Mouse (Mus musculus) hindbrain, embryonic 12.5 days (tissue): Measurements from ENCODE around the gene Pcbd1. TPM values are rescaled to one million over a fixed set of nuclear protein-coding genes. Genes with fewer than 3 reads are reported as not detected.
A peak's percentile ranks its signal among the peaks of the same experiment; 100 is the strongest.

Experiments
- ATAC-seq: fragments of 200-750 bp; cut with Nextera tagmentation; 2 replicates; pipeline ENCODE4 v1.8.0; 2017; ENCODE audit warnings: moderate TSS enrichment; ENCODE audit not compliant: low FRiP score
- H3K27ac ChIP-seq: fragments of 300-500 bp; sonication (generic); 2 replicates; pipeline ENCODE4 v1.5.1; 2016; ENCODE audit warnings: mild to moderate bottlenecking
- H3K27me3 ChIP-seq: fragments of 300-500 bp; sonication (generic); 2 replicates; pipeline ENCODE4 v1.6.1; 2016; ENCODE audit warnings: mild to moderate bottlenecking
- H3K36me3 ChIP-seq: fragments of 300-500 bp; sonication (generic); 2 replicates; pipeline ENCODE4 v1.6.1; 2016; ENCODE audit warnings: mild to moderate bottlenecking
- H3K4me1 ChIP-seq: fragments of 300-500 bp; sonication (generic); 2 replicates; pipeline ENCODE4 v1.6.1; 2016
- H3K4me2 ChIP-seq: fragments of 300-500 bp; sonication (generic); replicated peaks from 2 replicates; pipeline ENCODE4 v1.6.1; 2016; ENCODE audit warnings: mild to moderate bottlenecking
- H3K4me3 ChIP-seq: fragments of 300-500 bp; sonication (generic); 2 replicates; pipeline ENCODE4 v1.5.1; 2016; ENCODE audit warnings: mild to moderate bottlenecking
- H3K9ac ChIP-seq: fragments of 300-500 bp; sonication (generic); 2 replicates; pipeline ENCODE4 v1.6.1; 2016; ENCODE audit warnings: mild to moderate bottlenecking, moderate library complexity
- H3K9me3 ChIP-seq: fragments of 300-500 bp; sonication (generic); replicated peaks from 2 replicates; pipeline ENCODE4 v1.6.1; 2016; ENCODE audit warnings: mild to moderate bottlenecking
- WGBS: fragments of 180-500 bp; shearing (Covaris S2); methylation state at CpG from one replicate; pipeline ENCODE4 v1.1.7; 2016; 5-methylcytosine and 5-hydroxymethylcytosine counted together
- polyA plus RNA-seq: library from polyadenylated mRNA; unstranded; fragments of >200 nt; fragmentation: Nextera tagmentation; extraction: Ambion mirVana; gene quantifications from 2 replicates; pipeline ENCODE4 v1.2.1, GENCODE M21; 2016

The Pcbd1 gene
- polyA plus RNA-seq, 1 experiment from 2014 or later = 26.2 TPM

- Histone ChIP-seq H3K4me2 (no peak overlapping the region), H3K4me1 (peaks cover 24% of the 10 kb centered on the region), H3K9ac (no peak overlapping the region), H3K36me3 (no peaks in the 10 kb centered on the region), H3K9me3 (no peaks in the 10 kb centered on the region), H3K27ac (no peak overlapping the region), H3K4me3 (no peak overlapping the region), H3K27me3 (peaks cover 4% of the 10 kb centered on the region; the same call in 1 of the 2 replicates)
- 4% methylated on average over 8 of the region's 8 CpGs for WGBS
- ATAC-seq = peak; percentile 62
Observed at GRCm38 (mm10) chr10:61068436-61069192, 20.5 kb upstream of the Pcbd1 start.

GRCm38 (mm10) chr10:61069248-61069647, 19.9 kb upstream of the Pcbd1 start:
- peaks cover 24% of the 10 kb centered on the region for H3K4me1 ChIP-seq
- peaks cover 4% of the 10 kb centered on the region; the same call in 1 of the 2 replicates for H3K27me3 ChIP-seq
- H3K27ac ChIP-seq = no peak overlapping the region
- 0 out of 2 replicates have a peak, but pooled peaks have one; percentile 3 for ATAC-seq
- H3K9me3 ChIP-seq = no peaks in the 10 kb centered on the region
- whole genome bisulfite sequencing = 10% methylated on average over 13 of the region's 13 CpGs
- H3K9ac ChIP-seq = no peak overlapping the region
- H3K4me3 ChIP-seq = no peak overlapping the region
- 0 out of 2 replicates have a peak overlapping the region, but pooled peaks have one; percentile 15 for H3K4me2 ChIP-seq
- no peaks in the 10 kb centered on the region for H3K36me3 ChIP-seq

GRCm38 (mm10) chr10:61072324-61072723, 16.8 kb upstream of the Pcbd1 start:
- no peak overlapping the region for H3K27ac ChIP-seq
- no peak overlapping the region for H3K9ac ChIP-seq
- 0 out of 2 replicates have a peak, but pooled peaks cover 6% of the 10 kb centered on the region for H3K27me3 ChIP-seq
- no peak for ATAC-seq
- no peak overlapping the region for H3K4me2 ChIP-seq
- H3K9me3 ChIP-seq = no peaks in the 10 kb centered on the region
- no peak overlapping the region for H3K4me3 ChIP-seq
- H3K4me1 ChIP-seq = peaks cover 12% of the 10 kb centered on the region
- 14% methylated on average over 16 of the region's 16 CpGs for whole genome bisulfite sequencing
- no peaks in the 10 kb centered on the region for H3K36me3 ChIP-seq

- no peaks in the 10 kb centered on the region for H3K36me3 ChIP-seq
- no peak overlapping the region for H3K4me3 ChIP-seq
- H3K9me3 ChIP-seq = no peaks in the 10 kb centered on the region
- H3K4me2 ChIP-seq = no peak overlapping the region
- H3K9ac ChIP-seq = no peak overlapping the region
- 0 out of 2 replicates have a peak, but pooled peaks cover under 1% of the 10 kb centered on the region for H3K4me1 ChIP-seq
- 0% methylated on average over 1 of the region's 1 CpGs for WGBS
- ATAC-seq = no peak
- H3K27me3 ChIP-seq = 0 out of 2 replicates have a peak, but pooled peaks cover 2% of the 10 kb centered on the region
- no peak overlapping the region for H3K27ac ChIP-seq
Observed at GRCm38 (mm10) chr10:61074643-61075042, 14.5 kb upstream of the Pcbd1 start.

- H3K36me3 ChIP-seq = no peaks in the 10 kb centered on the region
- no peak overlapping the region for H3K4me3 ChIP-seq
- peaks cover 4% of the 10 kb centered on the region; the same call in 1 of the 2 replicates for H3K4me1 ChIP-seq
- H3K27me3 ChIP-seq = 0 out of 2 replicates have a peak, but pooled peaks cover 2% of the 10 kb centered on the region
- no peak for ATAC-seq
- no peak overlapping the region for H3K9ac ChIP-seq
- 94% methylated on average over 3 of the region's 3 CpGs for WGBS
- no peak overlapping the region for H3K27ac ChIP-seq
- no peak overlapping the region for H3K4me2 ChIP-seq
- no peaks in the 10 kb centered on the region for H3K9me3 ChIP-seq
Observed at GRCm38 (mm10) chr10:61075607-61076006, 13.5 kb upstream of the Pcbd1 start.

- peak; percentile 97 for ATAC-seq
- Histone ChIP-seq H3K27ac (peak overlapping the region; percentile 83), H3K4me2 (peak overlapping the region; percentile 41), H3K9ac (no peak overlapping the region), H3K4me1 (peaks cover 6% of the 10 kb centered on the region; the same call in 1 of the 2 replicates), H3K27me3 (no peaks in the 10 kb centered on the region), H3K9me3 (no peaks in the 10 kb centered on the region), H3K36me3 (no peaks in the 10 kb centered on the region), H3K4me3 (no peak overlapping the region)
- WGBS = 43% methylated on average over 14 of the region's 14 CpGs
Observed at GRCm38 (mm10) chr10:61080227-61080930, 8.8 kb upstream of the Pcbd1 start.

GRCm38 (mm10) chr10:61080931-61081255, 8.2 kb upstream of the Pcbd1 start:
- no peak overlapping the region for H3K4me3 ChIP-seq
- no peaks in the 10 kb centered on the region for H3K36me3 ChIP-seq
- H3K9ac ChIP-seq = no peak overlapping the region
- H3K27ac ChIP-seq = peak overlapping the region; percentile 83
- H3K9me3 ChIP-seq = no peaks in the 10 kb centered on the region
- H3K4me1 ChIP-seq = peaks cover 6% of the 10 kb centered on the region; the same call in 1 of the 2 replicates
- H3K27me3 ChIP-seq = no peaks in the 10 kb centered on the region
- H3K4me2 ChIP-seq = no peak overlapping the region
- ATAC-seq = no peak
- 82% methylated on average over 11 of the region's 11 CpGs for WGBS

GRCm38 (mm10) chr10:61085364-61085763, 3.8 kb upstream of the Pcbd1 start:
- Histone ChIP-seq H3K36me3 (no peaks in the 10 kb centered on the region), H3K27ac (no peak overlapping the region), H3K9me3 (no peaks in the 10 kb centered on the region), H3K27me3 (no peaks in the 10 kb centered on the region), H3K4me1 (peaks cover 21% of the 10 kb centered on the region), H3K4me3 (no peak overlapping the region), H3K4me2 (no peak overlapping the region), H3K9ac (no peak overlapping the region)
- 88% methylated on average over 2 of the region's 2 CpGs for WGBS
- no peak for ATAC-seq

GRCm38 (mm10) chr10:61086502-61086901, 2.6 kb upstream of the Pcbd1 start:
- Histone ChIP-seq H3K4me2 (no peak overlapping the region), H3K27ac (peak overlapping the region; percentile 37), H3K9ac (no peak overlapping the region), H3K36me3 (no peaks in the 10 kb centered on the region), H3K27me3 (no peaks in the 10 kb centered on the region), H3K9me3 (no peaks in the 10 kb centered on the region), H3K4me3 (no peak overlapping the region), H3K4me1 (peaks cover 17% of the 10 kb centered on the region)
- 40% methylated on average over 3 of the region's 3 CpGs for WGBS
- peak; percentile 62; the same call in 1 of the 2 replicates for ATAC-seq

GRCm38 (mm10) chr10:61088468-61088867, 663 bp upstream of the Pcbd1 start:
- no peaks in the 10 kb centered on the region for H3K9me3 ChIP-seq
- no peak overlapping the region for H3K27ac ChIP-seq
- no peak overlapping the region for H3K9ac ChIP-seq
- H3K27me3 ChIP-seq = no peaks in the 10 kb centered on the region
- no peak overlapping the region for H3K4me2 ChIP-seq
- peaks cover 17% of the 10 kb centered on the region for H3K4me1 ChIP-seq
- no peaks in the 10 kb centered on the region for H3K36me3 ChIP-seq
- no peak for ATAC-seq
- H3K4me3 ChIP-seq = no peak overlapping the region
- 93% methylated on average over 3 of the region's 3 CpGs for WGBS

- no peak overlapping the region for H3K4me2 ChIP-seq
- 69% methylated on average over 6 of the region's 6 CpGs for WGBS
- no peaks in the 10 kb centered on the region for H3K9me3 ChIP-seq
- peaks cover 12% of the 10 kb centered on the region for H3K4me1 ChIP-seq
- H3K4me3 ChIP-seq = no peak overlapping the region
- ATAC-seq = no peak
- no peaks in the 10 kb centered on the region for H3K27me3 ChIP-seq
- H3K9ac ChIP-seq = no peak overlapping the region
- H3K27ac ChIP-seq = no peak overlapping the region
- H3K36me3 ChIP-seq = no peaks in the 10 kb centered on the region
Observed at GRCm38 (mm10) chr10:61091866-61092265, 2.7 kb downstream of the Pcbd1 start.

- H3K9me3 ChIP-seq = no peaks in the 10 kb centered on the region
- no peak overlapping the region for H3K4me3 ChIP-seq
- no peak for ATAC-seq
- no peaks in the 10 kb centered on the region for H3K27me3 ChIP-seq
- peaks cover 95% of the 10 kb centered on the region for H3K36me3 ChIP-seq
- no peaks in the 10 kb centered on the region for H3K4me1 ChIP-seq
- 93% methylated on average over 3 of the region's 3 CpGs for WGBS
- H3K9ac ChIP-seq = no peak overlapping the region
- H3K27ac ChIP-seq = no peak overlapping the region
- H3K4me2 ChIP-seq = no peak overlapping the region
Observed at GRCm38 (mm10) chr10:61103564-61104114, 14.5 kb downstream of the Pcbd1 start.
